Mouse (Mus musculus) testis, adult 2 months (tissue): ENCODE results near the gene Nmrk1. TPM values are rescaled to one million over a fixed set of nuclear protein-coding genes. Genes with fewer than 3 reads are reported as not detected.

ENCODE experiments used
- H3K27ac ChIP-seq: fragments of 200-500 bp; 2 replicates; pipeline ENCODE4 v1.5.1; 2012; ENCODE audit warnings: low read depth, low read length; ENCODE audit not compliant: control insufficient read depth, insufficient read depth
- H3K27me3 ChIP-seq: fragments of 200-500 bp; 2 replicates; pipeline ENCODE4 v1.6.1; 2012; ENCODE audit warnings: mild to moderate bottlenecking, low read length, moderate library complexity; ENCODE audit not compliant: control insufficient read depth, insufficient read depth
- H3K36me3 ChIP-seq: fragments of 200-500 bp; 2 replicates; pipeline ENCODE4 v1.6.1; 2012; ENCODE audit warnings: mild to moderate bottlenecking, low read length; ENCODE audit not compliant: control insufficient read depth, insufficient read depth
- H3K4me1 ChIP-seq: fragments of 200-500 bp; 2 replicates; pipeline ENCODE4 v1.6.1; 2012; ENCODE audit warnings: low read length; ENCODE audit not compliant: control insufficient read depth, insufficient read depth
- H3K4me3 ChIP-seq: fragments of 200-500 bp; 2 replicates; pipeline ENCODE4 v1.5.1; 2012; ENCODE audit warnings: low read depth, mild to moderate bottlenecking, low read length, moderate library complexity, mixed read lengths; ENCODE audit not compliant: control insufficient read depth
- CTCF ChIP-seq: fragments of 200-500 bp; IDR thresholded peaks from 2 replicates; pipeline ENCODE4 v1.5.1; 2012; ENCODE audit warnings: low read depth, mild to moderate bottlenecking, inconsistent platforms, low read length, moderate library complexity; ENCODE audit not compliant: control insufficient read depth, insufficient read depth, insufficient replicate concordance
- POLR2A ChIP-seq: fragments of 200-500 bp; IDR thresholded peaks from 2 replicates; pipeline ENCODE4 v1.6.1; 2012; ENCODE audit warnings: low read depth, mild to moderate bottlenecking, inconsistent platforms, low read length, moderate library complexity; ENCODE audit not compliant: control insufficient read depth
- polyA plus RNA-seq: library from polyadenylated mRNA; depleted of rRNA; stranded (reverse); fragments of >200 nt; gene quantifications from 2 replicates; pipeline ENCODE4 v1.2.3, GENCODE M21; 2012

Gene Nmrk1
- polyA plus RNA-seq, 1 experiment = 7.6 TPM

- H3K36me3 ChIP-seq = no peaks in the 10 kb centered on the region
- H3K4me1 ChIP-seq = no peaks in the 10 kb centered on the region
- no peak for TF ChIP-seq POLR2A
- H3K4me3 ChIP-seq = no peak overlapping the region
- no peak overlapping the region for H3K27ac ChIP-seq
- H3K27me3 ChIP-seq = no peaks in the 10 kb centered on the region
Measured at GRCm38 (mm10) chr19:18589276-18589675, 42.5 kb upstream of the Nmrk1 start.

- H3K27me3 ChIP-seq = no peaks in the 10 kb centered on the region
- H3K4me3 ChIP-seq = no peak overlapping the region
- TF ChIP-seq CTCF (no peak), POLR2A (no peak)
- no peaks in the 10 kb centered on the region for H3K36me3 ChIP-seq
- no peak overlapping the region for H3K27ac ChIP-seq
- no peaks in the 10 kb centered on the region for H3K4me1 ChIP-seq
Measured at GRCm38 (mm10) chr19:18590234-18590633, 41.5 kb upstream of the Nmrk1 start.

- Histone ChIP-seq H3K4me3 (no peak overlapping the region), H3K27ac (no peak overlapping the region), H3K36me3 (no peaks in the 10 kb centered on the region), H3K4me1 (no peaks in the 10 kb centered on the region), H3K27me3 (no peaks in the 10 kb centered on the region)
- TF ChIP-seq POLR2A = no peak
- TF ChIP-seq CTCF = no peak
Measured at GRCm38 (mm10) chr19:18590942-18591354, 40.8 kb upstream of the Nmrk1 start.

GRCm38 (mm10) chr19:18592919-18593318 lies 38.8 kb upstream of the Nmrk1 start:
- no peak overlapping the region for H3K27ac ChIP-seq
- no peak for TF ChIP-seq POLR2A
- no peak for TF ChIP-seq CTCF
- H3K27me3 ChIP-seq = no peaks in the 10 kb centered on the region
- no peaks in the 10 kb centered on the region for H3K36me3 ChIP-seq
- no peaks in the 10 kb centered on the region for H3K4me1 ChIP-seq
- H3K4me3 ChIP-seq = no peak overlapping the region

- no peak overlapping the region for H3K27ac ChIP-seq
- TF ChIP-seq POLR2A (no peak), CTCF (no peak)
- no peaks in the 10 kb centered on the region for H3K27me3 ChIP-seq
- no peaks in the 10 kb centered on the region for H3K36me3 ChIP-seq
- no peak overlapping the region for H3K4me3 ChIP-seq
- no peaks in the 10 kb centered on the region for H3K4me1 ChIP-seq
Measured at GRCm38 (mm10) chr19:18593722-18594121, 38.0 kb upstream of the Nmrk1 start.

GRCm38 (mm10) chr19:18596876-18597275 lies 34.9 kb upstream of the Nmrk1 start:
- Histone ChIP-seq H3K4me1 (no peaks in the 10 kb centered on the region), H3K36me3 (no peaks in the 10 kb centered on the region), H3K4me3 (no peak overlapping the region), H3K27me3 (no peaks in the 10 kb centered on the region), H3K27ac (no peak overlapping the region)
- TF ChIP-seq POLR2A (no peak), CTCF (no peak)

GRCm38 (mm10) chr19:18597772-18598171 lies 34.0 kb upstream of the Nmrk1 start:
- TF ChIP-seq CTCF (no peak), POLR2A (no peak)
- Histone ChIP-seq H3K27me3 (no peaks in the 10 kb centered on the region), H3K4me1 (no peaks in the 10 kb centered on the region), H3K4me3 (no peak overlapping the region), H3K27ac (no peak overlapping the region), H3K36me3 (no peaks in the 10 kb centered on the region)

GRCm38 (mm10) chr19:18598265-18598926 lies 33.4 kb upstream of the Nmrk1 start:
- no peak for TF ChIP-seq CTCF
- TF ChIP-seq POLR2A = no peak
- Histone ChIP-seq H3K4me3 (no peak overlapping the region), H3K4me1 (no peaks in the 10 kb centered on the region), H3K27me3 (no peaks in the 10 kb centered on the region), H3K27ac (no peak overlapping the region), H3K36me3 (no peaks in the 10 kb centered on the region)
